Mouse (Mus musculus) forelimb bud, embryonic 11.5 days (tissue): ENCODE measurements at regions not wholly inside any gene's neighbourhood (a gene's known extent, or its start where the extent isn't known, plus 50 kb on each side); places are given as distances from the start of the nearest gene placed in this dataset.

Experiments
- DNase-seq: peaks from one replicate; pipeline ENCODE4 v3.0.0-alpha.2; 2012; ENCODE audit warnings: low read depth, low spot score

DNA sequence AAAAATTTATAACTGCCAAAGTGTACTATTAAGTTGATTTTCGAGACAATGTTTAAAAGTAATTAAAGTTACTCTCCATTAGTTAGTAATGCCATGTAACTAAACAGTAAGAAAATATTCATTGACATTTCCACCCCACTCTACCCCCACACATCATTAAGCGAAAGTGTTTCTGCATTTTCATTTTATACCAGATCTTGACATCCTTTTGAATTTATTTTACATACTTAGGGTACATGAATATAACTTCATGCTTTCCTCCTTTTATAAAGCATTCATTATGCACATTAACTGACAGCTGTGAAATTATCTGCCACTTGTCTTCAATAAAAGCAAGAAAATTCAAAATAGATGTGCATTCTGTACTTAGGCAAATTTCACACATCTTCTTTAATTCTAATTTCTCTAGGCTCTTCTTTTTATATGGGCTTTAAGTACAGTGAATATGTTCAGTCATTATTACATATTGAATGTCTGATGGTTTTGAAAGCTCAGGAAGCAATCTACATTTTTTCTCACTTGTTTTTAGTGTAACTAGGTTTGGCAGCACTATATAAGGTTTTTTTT lies 526.5 kb downstream of the Epha5 start:
- DNase-seq = no peak

GRCm38 (mm10) chr5:83872052-83872451 lies 517.1 kb upstream of the Tecrl start:
- no peak for DNase-seq

- DNase-seq = no peak
Measured at GRCm38 (mm10) chr5:83868359-83868758, 513.4 kb upstream of the Tecrl start.

DNA sequence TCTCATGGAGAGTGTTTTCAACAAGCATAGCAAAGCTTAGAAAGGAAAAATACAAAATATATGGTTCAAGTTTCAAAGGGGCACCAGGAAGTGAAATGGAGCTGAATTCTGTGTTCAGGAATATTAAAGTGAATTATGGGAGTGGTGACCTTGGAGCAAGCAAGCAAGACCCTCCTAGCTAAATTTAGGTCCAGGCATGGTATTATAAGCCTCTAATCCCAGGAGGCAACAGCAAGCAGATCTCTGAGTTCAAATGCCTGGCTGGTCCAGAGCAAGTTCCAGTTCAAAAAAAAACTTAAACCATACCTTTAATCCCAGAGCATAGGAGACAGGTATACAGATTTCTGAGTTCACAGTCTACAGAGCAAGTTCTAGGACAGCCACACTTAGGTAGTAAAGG lies 506.7 kb upstream of the Tecrl start:
- no peak for DNase-seq

- DNase-seq = no peak
Measured at GRCm38 (mm10) chr5:83852022-83852421, 497.0 kb upstream of the Tecrl start.

GRCm38 (mm10) chr5:83826561-83826960 lies 471.6 kb upstream of the Tecrl start:
- DNase-seq = no peak

- DNase-seq = peak; percentile 64
Measured at GRCm38 (mm10) chr5:83824838-83825466, 470.0 kb upstream of the Tecrl start.

DNA sequence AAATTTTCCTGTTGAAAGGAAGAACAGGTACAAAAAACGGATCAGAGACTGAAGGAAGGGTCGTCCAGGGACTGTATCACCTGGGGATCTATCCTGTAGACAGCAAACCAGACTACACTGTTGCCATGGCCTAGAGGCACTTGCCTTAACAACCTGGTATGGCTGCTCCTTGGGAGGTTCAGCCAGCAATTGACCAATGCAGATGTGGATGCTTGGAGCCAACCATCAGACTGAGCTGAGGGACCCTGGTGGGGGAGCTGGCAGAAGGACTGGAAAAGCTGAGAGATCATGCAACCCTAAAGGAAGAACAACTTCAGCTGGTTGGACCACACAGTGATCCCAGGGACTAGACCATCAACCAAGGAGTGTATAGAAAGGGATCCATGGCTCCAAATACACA lies 456.3 kb upstream of the Tecrl start:
- DNase-seq = no peak

DNA sequence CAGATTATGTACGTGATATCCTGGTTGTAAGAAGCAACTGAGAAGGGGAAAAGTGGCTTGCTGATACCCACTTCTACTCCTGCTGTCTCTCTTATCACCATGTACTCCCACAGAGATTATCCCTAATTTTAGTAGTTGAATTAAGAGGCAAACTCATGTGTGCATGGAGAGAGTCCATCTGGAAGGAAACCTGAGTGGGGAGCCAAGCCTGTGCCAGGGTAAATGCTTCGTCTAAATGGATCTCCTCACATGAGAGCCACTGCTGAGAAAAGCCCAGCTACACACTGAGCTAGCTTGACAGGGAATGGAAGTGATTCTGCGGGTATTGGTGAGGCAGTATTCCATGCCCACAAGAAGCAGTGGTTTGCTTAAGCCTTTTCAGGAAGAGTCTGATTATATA lies 445.0 kb upstream of the Tecrl start:
- DNase-seq = no peak

- DNase-seq = peak; percentile 5
Measured at GRCm38 (mm10) chr5:83780419-83780818, 425.4 kb upstream of the Tecrl start.

DNA sequence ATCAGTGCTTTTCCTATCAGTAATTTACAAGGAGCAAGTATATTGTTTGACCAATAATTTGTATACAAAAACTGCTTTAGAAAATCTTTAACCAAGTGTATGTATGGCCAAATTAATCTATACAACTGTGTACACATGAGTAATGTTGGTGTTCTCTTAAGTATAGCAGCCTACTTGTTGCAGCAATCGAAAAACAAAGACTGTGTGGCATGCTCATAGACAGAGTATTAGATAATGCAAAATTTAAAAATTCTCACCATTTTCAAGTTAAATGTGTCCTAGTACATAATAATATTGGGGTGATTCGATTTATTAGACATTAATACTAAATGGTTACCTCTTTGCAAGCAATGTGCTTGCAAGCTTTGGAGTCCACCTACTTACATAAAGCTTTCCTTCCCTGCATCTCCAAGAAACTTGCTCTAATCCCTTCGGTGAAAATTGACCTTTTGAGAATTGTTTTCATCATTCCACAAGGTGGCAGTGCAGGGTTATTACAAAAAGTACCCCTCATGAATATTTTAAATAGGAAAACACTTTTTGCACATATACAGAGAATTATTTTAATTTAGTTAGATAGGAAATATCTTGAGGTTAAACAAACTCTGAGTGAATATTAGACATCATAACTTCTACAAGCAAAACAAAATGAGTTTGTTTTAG lies 423.4 kb upstream of the Tecrl start:
- peak; percentile 46 for DNase-seq

GRCm38 (mm10) chr5:83741913-83742312 lies 386.9 kb upstream of the Tecrl start:
- no peak for DNase-seq

DNA sequence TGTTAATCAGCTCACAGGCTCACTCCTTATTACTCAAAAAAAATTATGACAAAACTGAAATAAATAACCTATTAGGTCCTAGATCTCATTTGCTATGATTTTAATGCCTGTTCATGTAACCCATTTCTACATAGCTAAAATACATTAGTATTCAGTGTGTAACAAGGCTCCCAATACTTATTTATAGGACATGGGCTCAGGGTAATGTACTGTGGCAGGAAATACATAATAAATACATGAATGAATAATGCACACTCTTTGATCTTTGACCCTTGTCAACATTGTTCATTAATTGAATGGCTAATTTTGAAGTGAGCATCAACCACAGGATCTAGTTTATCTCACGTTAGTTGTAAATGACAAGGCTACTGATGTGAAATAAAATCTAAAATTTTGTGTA lies 340.4 kb upstream of the Tecrl start:
- no peak for DNase-seq

GRCm38 (mm10) chr5:83692286-83692685 lies 337.3 kb upstream of the Tecrl start:
- DNase-seq = no peak

GRCm38 (mm10) chr5:83678373-83678772 lies 323.4 kb upstream of the Tecrl start:
- DNase-seq = no peak

- DNase-seq = no peak
Measured at GRCm38 (mm10) chr5:83659091-83659490, 304.1 kb upstream of the Tecrl start.

GRCm38 (mm10) chr5:83651329-83651728 lies 296.3 kb upstream of the Tecrl start:
- DNase-seq = no peak

DNA sequence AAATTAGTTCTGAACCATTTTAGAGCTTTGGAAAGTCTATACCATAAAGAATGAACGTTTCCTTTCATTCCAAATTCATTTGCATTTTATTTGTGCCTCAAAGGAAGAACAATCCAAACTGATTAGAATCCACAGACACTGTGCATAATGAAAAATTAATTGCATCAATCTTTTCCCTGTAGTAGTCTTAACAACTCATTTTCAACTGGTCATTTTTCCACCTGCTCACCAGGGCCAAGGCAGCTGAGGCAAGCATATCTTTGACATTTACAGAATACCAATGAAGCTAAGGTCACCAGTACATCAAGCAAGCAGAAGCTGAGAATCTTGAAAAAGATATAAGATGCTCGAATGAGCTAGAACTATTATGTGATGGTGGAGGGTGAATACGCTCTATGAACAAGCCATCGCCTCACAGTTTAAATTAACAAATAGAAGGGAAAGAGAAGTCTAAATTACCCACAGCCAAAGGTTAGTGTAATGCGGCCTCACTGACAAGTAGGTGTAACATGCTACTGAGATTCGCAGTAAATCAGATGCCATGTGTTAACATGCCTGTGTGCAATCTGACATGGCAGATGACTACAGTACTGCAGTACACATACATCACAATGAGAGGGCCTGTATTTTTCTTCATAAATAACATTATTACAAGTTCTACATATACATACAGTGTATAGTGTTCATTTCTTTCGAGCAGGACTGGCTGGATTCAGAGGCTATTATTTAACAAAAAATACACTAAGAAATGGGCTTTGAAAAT lies 267.8 kb upstream of the Tecrl start:
- no peak for DNase-seq

DNA sequence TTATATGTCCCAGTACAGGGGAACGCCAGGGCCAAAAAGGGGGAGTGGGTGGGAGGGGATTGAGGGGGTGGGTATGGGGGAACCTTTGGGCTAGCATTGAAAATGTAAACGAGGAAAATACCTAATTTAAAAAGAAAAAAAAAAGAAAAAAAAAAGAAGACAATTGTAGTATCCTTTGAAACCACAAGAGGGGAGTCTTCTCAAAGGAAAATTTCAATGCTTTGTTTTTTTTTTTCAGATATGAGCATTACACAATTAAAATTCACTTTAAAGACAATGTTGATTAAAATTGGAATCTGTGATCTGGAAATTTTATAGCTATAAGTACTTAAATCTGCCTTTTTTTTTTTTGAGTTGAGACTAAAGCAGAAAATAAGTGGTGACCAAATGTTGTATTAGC lies 255.8 kb upstream of the Tecrl start:
- no peak for DNase-seq

DNA sequence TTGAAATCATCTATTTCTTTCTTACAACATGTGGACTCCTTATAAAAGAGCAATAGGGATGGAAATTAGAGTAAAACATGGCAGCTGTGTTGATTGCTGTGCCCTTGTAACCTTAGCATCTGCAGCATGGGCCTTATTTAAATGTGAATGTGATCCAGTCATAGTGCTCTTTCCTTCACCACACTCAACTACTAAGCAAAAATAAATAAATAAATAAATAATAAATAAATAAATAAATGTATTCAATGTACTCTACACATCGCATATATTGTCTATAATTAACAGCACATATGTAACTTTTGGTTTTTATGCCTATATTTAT lies 238.3 kb upstream of the Tecrl start:
- DNase-seq = no peak

GRCm38 (mm10) chr5:83592587-83593288 lies 237.7 kb upstream of the Tecrl start:
- DNase-seq = no peak
